Mouse (Mus musculus) testis, adult 2 months (tissue): ENCODE data around the gene Mrtfa.

Experiments used
- CTCF ChIP-seq: fragments of 200-500 bp; IDR thresholded peaks from 2 replicates; pipeline ENCODE4 v1.5.1; 2012; ENCODE audit warnings: low read depth, mild to moderate bottlenecking, inconsistent platforms, low read length, moderate library complexity; ENCODE audit not compliant: control insufficient read depth, insufficient read depth, insufficient replicate concordance
- POLR2A ChIP-seq: fragments of 200-500 bp; IDR thresholded peaks from 2 replicates; pipeline ENCODE4 v1.6.1; 2012; ENCODE audit warnings: low read depth, mild to moderate bottlenecking, inconsistent platforms, low read length, moderate library complexity; ENCODE audit not compliant: control insufficient read depth

- TF ChIP-seq CTCF, result no peak
- TF ChIP-seq POLR2A, result no peak
These were observed 109.3 kb downstream of the Mrtfa start for GRCm38 (mm10) chr15:81081216-81081615.
